Mouse (Mus musculus) thymus, postnatal 25 days (tissue): ENCODE measurements around the gene Tppp3.

Experiments
- DNase-seq: peaks from one replicate; pipeline ENCODE4 v3.0.0; 2022

Gene Tppp3

GRCm38 (mm10) chr8:105466246-105466645, 5.1 kb downstream of the Tppp3 start:
- DNase-seq, result no peak

GRCm38 (mm10) chr8:105464595-105464994, 6.7 kb downstream of the Tppp3 start:
- no peak for DNase-seq

GRCm38 (mm10) chr8:105461085-105461803, 10.1 kb downstream of the Tppp3 start:
- no peak for DNase-seq

GRCm38 (mm10) chr8:105455218-105455617, 16.1 kb downstream of the Tppp3 start:
- no peak for DNase-seq

GRCm38 (mm10) chr8:105454088-105454487, 17.2 kb downstream of the Tppp3 start:
- no peak for DNase-seq

- no peak for DNase-seq
Measured at GRCm38 (mm10) chr8:105453296-105453695, 18.0 kb downstream of the Tppp3 start.

GRCm38 (mm10) chr8:105451903-105452603, 19.3 kb downstream of the Tppp3 start:
- DNase-seq, result no peak

- no peak for DNase-seq
Measured at GRCm38 (mm10) chr8:105450977-105451376, 20.3 kb downstream of the Tppp3 start.

GRCm38 (mm10) chr8:105448596-105448995, 22.7 kb downstream of the Tppp3 start:
- DNase-seq, result no peak

GRCm38 (mm10) chr8:105448188-105448587, 23.1 kb downstream of the Tppp3 start:
- no peak for DNase-seq

- no peak for DNase-seq
Measured at GRCm38 (mm10) chr8:105446127-105446552, 25.2 kb downstream of the Tppp3 start.

GRCm38 (mm10) chr8:105445296-105446126, 25.8 kb downstream of the Tppp3 start:
- DNase-seq, result no peak

GRCm38 (mm10) chr8:105442661-105443060, 28.7 kb downstream of the Tppp3 start:
- DNase-seq, result no peak

- peak; percentile 53 for DNase-seq
Measured at GRCm38 (mm10) chr8:105441433-105441832, 29.9 kb downstream of the Tppp3 start.

GRCm38 (mm10) chr8:105438865-105439264, 32.5 kb downstream of the Tppp3 start:
- peak; percentile 44 for DNase-seq

GRCm38 (mm10) chr8:105437078-105437748, 34.1 kb downstream of the Tppp3 start:
- no peak for DNase-seq

GRCm38 (mm10) chr8:105436218-105436617, 35.1 kb downstream of the Tppp3 start:
- no peak for DNase-seq

GRCm38 (mm10) chr8:105434136-105434535, 37.2 kb downstream of the Tppp3 start:
- peak; percentile 12 for DNase-seq

GRCm38 (mm10) chr8:105433511-105433910, 37.8 kb downstream of the Tppp3 start:
- DNase-seq, result no peak

GRCm38 (mm10) chr8:105433021-105433420, 38.3 kb downstream of the Tppp3 start:
- no peak for DNase-seq

- no peak for DNase-seq
Measured at GRCm38 (mm10) chr8:105431743-105432515, 39.4 kb downstream of the Tppp3 start.

GRCm38 (mm10) chr8:105426878-105427277, 44.4 kb downstream of the Tppp3 start:
- DNase-seq, result no peak
